Mouse (Mus musculus): ENCODE data around the gene Zfp558. TPM values are rescaled to one million over a fixed set of nuclear protein-coding genes. Genes with fewer than 3 reads are reported as not detected.
"Not testable (repeated sequence)": the region's sequence is repeated elsewhere in the genome, so short reads cannot be mapped to it uniquely, and the experiment has no call there.

The Zfp558 gene
- 1 to 10 TPM; 7.9 to 8.1 TPM for total RNA-seq (2021)
- long read RNA-seq, partial matches to known transcripts: 0 of 4 reads
- long read RNA-seq, other reads (novel, unspliced or antisense): 4 of 4 reads

- no peak for DNase-seq (ENCODE audit: low spot score in 2 of 2)
Observed at GRCm38 (mm10) chr9:18478168-18478567, at the start of gene Zfp558, which contains the start of gene Mbd3l1. Zfp558 (minus strand) TSS chr9:18478268. Mbd3l1 (plus strand) TSS chr9:18478359.

- DNase-seq (ENCODE audit: low spot score in 2 of 2): peak; percentile 26 to 28
Observed at GRCm38 (mm10) chr9:18508098-18508497, 30.0 kb upstream of the Zfp558 start.

GRCm38 (mm10) chr9:18473324-18474128 lies 4.5 kb downstream of the Zfp558 start:
- DNase-seq (ENCODE audit: low spot score in 2 of 2): peak; percentile 71 to 79

DNA sequence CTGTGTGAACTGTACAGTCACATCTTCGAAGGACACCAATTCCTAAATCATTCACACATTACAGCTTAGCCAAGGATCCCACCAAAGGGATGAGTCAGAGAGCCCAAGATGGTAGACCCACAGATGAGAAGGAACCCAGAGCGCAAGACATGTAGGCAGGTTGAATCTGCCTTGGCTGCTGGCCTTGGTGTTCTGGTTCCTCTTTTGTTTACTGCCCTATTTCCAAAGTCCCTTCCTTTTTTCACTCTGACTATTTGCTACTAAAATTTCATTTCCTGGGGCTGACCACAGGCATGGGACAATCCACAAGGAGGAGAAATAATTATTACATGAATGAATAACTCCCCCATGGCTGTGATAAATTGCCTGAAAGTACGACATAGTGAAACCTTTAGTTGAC lies 10.1 kb downstream of the Zfp558 start:
- DNase-seq (ENCODE audit: low spot score in 2 of 2): no peak

GRCm38 (mm10) chr9:18467350-18467749 lies 10.7 kb downstream of the Zfp558 start:
- DNase-seq (ENCODE audit: low spot score in 2 of 2): no peak

- DNase-seq (ENCODE audit: low spot score in 2 of 2): no peak
Observed at GRCm38 (mm10) chr9:18456520-18456919, 21.5 kb downstream of the Zfp558 start.

GRCm38 (mm10) chr9:18431687-18432086 lies 46.4 kb downstream of the Zfp558 start:
- DNase-seq (ENCODE audit: low spot score in 2 of 2): peak; percentile 15 to 33

GRCm38 (mm10) chr9:18430354-18430753 lies 47.7 kb downstream of the Zfp558 start, which contains the start of gene Mbd3l2:
Mbd3l2 (plus strand) TSS chr9:18430654.
- no peak for DNase-seq (ENCODE audit: low spot score in 2 of 2)

GRCm38 (mm10) chr9:18412371-18412770 lies 65.7 kb downstream of the Zfp558 start:
- not testable (repeated sequence) for DNase-seq (ENCODE audit: low spot score in 2 of 2)

Small RNA genes within 50 kb of the gene (microRNA-seq; reads per million reads assigned to microRNA genes)
- 0 reads per million in 2 experiments for gene Gm22854

Other genes starting within 250 kb of the Zfp558 start
- gene Chordc1, start 186.1 kb downstream of the Zfp558 start, total RNA-seq (2021): 10 to 100 TPM; 68.7 to 76.3 TPM
- 1 to 10 TPM; 1.6 to 4.2 TPM for gene Naalad2, start 75.3 kb downstream of the Zfp558 start, total RNA-seq (2021)
- not detected for gene Ubtfl1, start 73.8 kb downstream of the Zfp558 start, total RNA-seq (2021)
- not detected for gene Mbd3l2, start 47.6 kb downstream of the Zfp558 start, total RNA-seq (2021)
- gene Mbd3l1, start 91 bp upstream of the Zfp558 start, total RNA-seq (2021): not detected
- not detected for gene Muc16, start 196.3 kb upstream of the Zfp558 start, total RNA-seq (2021)

Data from layer of hippocampus, postnatal 10 days (tissue).